Mouse (Mus musculus) lung, adult 2 months (tissue): Measurements from ENCODE around the gene Nox4. TPM values are rescaled to one million over a fixed set of nuclear protein-coding genes. Genes with fewer than 3 reads are reported as not detected.

Source experiments
- DNase-seq: peaks from one replicate; pipeline ENCODE4 v3.0.0; 2022
- H3K4me1 ChIP-seq: fragments of 200-500 bp; 2 replicates; pipeline ENCODE4 v1.6.1; 2011; ENCODE audit warnings: low read length; ENCODE audit not compliant: control insufficient read depth, insufficient read depth
- H3K4me3 ChIP-seq: fragments of 200-500 bp; replicated peaks from 2 replicates; pipeline ENCODE3; 2011; ENCODE audit warnings: low read depth, mild to moderate bottlenecking, control low read depth, low read length; ENCODE audit errors: extremely low read depth
- CTCF ChIP-seq: fragments of 200-500 bp; IDR thresholded peaks from 2 replicates; pipeline ENCODE4 v1.5.1; 2011; ENCODE audit warnings: mild to moderate bottlenecking, low read length, control low read depth; ENCODE audit not compliant: insufficient read depth
- POLR2A ChIP-seq: fragments of 200-500 bp; IDR thresholded peaks from 2 replicates; pipeline ENCODE4 v1.6.1; 2011; ENCODE audit warnings: low read depth, mild to moderate bottlenecking, control low read depth, low read length, borderline replicate concordance; ENCODE audit errors: extremely low read depth
- WGBS: fragments of 180-500 bp; shearing (Covaris S2); methylation state at CpG from one replicate; pipeline ENCODE4 v1.1.7; 2018; 5-methylcytosine and 5-hydroxymethylcytosine counted together
- polyA plus RNA-seq: library from polyadenylated mRNA; depleted of rRNA; stranded (reverse); fragments of >200 nt; gene quantifications from 2 replicates; pipeline ENCODE4 v1.2.3, GENCODE M21; 2012; rRNA removed

Nox4 gene
- 14.8 and 20.7 TPM in 2 replicates for polyA plus RNA-seq

- no peaks in the 10 kb centered on the region for H3K4me1 ChIP-seq
- DNase-seq = no peak
- H3K4me3 ChIP-seq = peak within 1 kb of the TSS; percentile 67
- no peak for TF ChIP-seq CTCF
- TF ChIP-seq POLR2A = no peak; the same call in 1 of the 2 replicates
- 9% methylated on average over 18 of the region's 18 CpGs for whole genome bisulfite sequencing
Observed at GRCm38 (mm10) chr7:87245856-87246579, at the start of gene Nox4. Gene Nox4 (plus strand): TSS chr7:87246096.

GRCm38 (mm10) chr7:87204751-87205150, 41.1 kb upstream of the Nox4 start:
- DNase-seq = no peak
- Histone ChIP-seq H3K4me1 (no peaks in the 10 kb centered on the region), H3K4me3 (no peak overlapping the region)
- TF ChIP-seq POLR2A (no peak), CTCF (no peak)

GRCm38 (mm10) chr7:87221712-87222111, 24.2 kb upstream of the Nox4 start:
- DNase-seq = no peak
- Histone ChIP-seq H3K4me3 (no peak overlapping the region), H3K4me1 (no peaks in the 10 kb centered on the region)
- TF ChIP-seq CTCF (no peak), POLR2A (no peak)

GRCm38 (mm10) chr7:87222751-87223150, 23.1 kb upstream of the Nox4 start:
- no peaks in the 10 kb centered on the region for H3K4me1 ChIP-seq
- TF ChIP-seq CTCF (no peak), POLR2A (no peak)
- DNase-seq = no peak
- WGBS = 74% methylated on average over 2 of the region's 2 CpGs
- no peak overlapping the region for H3K4me3 ChIP-seq

- DNase-seq = no peak
- WGBS = 19% methylated on average over 2 of the region's 2 CpGs
- Histone ChIP-seq H3K4me3 (no peak overlapping the region), H3K4me1 (no peaks in the 10 kb centered on the region)
- no peak for TF ChIP-seq POLR2A
- no peak for TF ChIP-seq CTCF
Observed at GRCm38 (mm10) chr7:87225617-87226016, 20.3 kb upstream of the Nox4 start.

GRCm38 (mm10) chr7:87227051-87227948, 18.6 kb upstream of the Nox4 start:
- DNase-seq = no peak
- no peak for TF ChIP-seq POLR2A
- no peak for TF ChIP-seq CTCF
- Histone ChIP-seq H3K4me3 (no peak overlapping the region), H3K4me1 (no peaks in the 10 kb centered on the region)
- 66% methylated on average over 4 of the region's 4 CpGs for WGBS

GRCm38 (mm10) chr7:87229502-87229901, 16.4 kb upstream of the Nox4 start:
- TF ChIP-seq CTCF = no peak
- no peak for TF ChIP-seq POLR2A
- WGBS = 83% methylated on average over 1 of the region's 1 CpGs
- Histone ChIP-seq H3K4me3 (no peak overlapping the region), H3K4me1 (no peaks in the 10 kb centered on the region)
- no peak for DNase-seq

GRCm38 (mm10) chr7:87241139-87241538, 4.8 kb upstream of the Nox4 start:
- no peak for DNase-seq
- no peak for TF ChIP-seq POLR2A
- no peak for TF ChIP-seq CTCF
- H3K4me1 ChIP-seq = no peaks in the 10 kb centered on the region
- WGBS = 63% methylated on average over 1 of the region's 1 CpGs
- H3K4me3 ChIP-seq = no peak overlapping the region

- no peaks in the 10 kb centered on the region for H3K4me1 ChIP-seq
- no peak for TF ChIP-seq CTCF
- no peak for TF ChIP-seq POLR2A
- peak overlapping the region; percentile 67 for H3K4me3 ChIP-seq
- WGBS = 2% methylated on average over 30 of the region's 30 CpGs
- peak; percentile 8 for DNase-seq
Observed at GRCm38 (mm10) chr7:87246580-87246934, 661 bp downstream of the Nox4 start.

GRCm38 (mm10) chr7:87246940-87247339, 1.0 kb downstream of the Nox4 start:
- Histone ChIP-seq H3K4me3 (peak overlapping the region; percentile 67), H3K4me1 (no peaks in the 10 kb centered on the region)
- 52% methylated on average over 1 of the region's 1 CpGs for WGBS
- TF ChIP-seq CTCF = no peak
- TF ChIP-seq POLR2A = no peak
- no peak for DNase-seq

GRCm38 (mm10) chr7:87247926-87248325, 2.0 kb downstream of the Nox4 start:
- TF ChIP-seq POLR2A (no peak), CTCF (no peak)
- WGBS = 21% methylated on average over 1 of the region's 1 CpGs
- no peak overlapping the region for H3K4me3 ChIP-seq
- no peak for DNase-seq
- H3K4me1 ChIP-seq = no peaks in the 10 kb centered on the region
